Mouse (Mus musculus): ENCODE results near the gene Gm973.

- no peak for TF ChIP-seq CTCF (IDR thresholded peaks at IDR 0.05; ENCODE audit: control insufficient read depth, insufficient read depth, insufficient replicate concordance, low read depth, low read length)
- no peak for TF ChIP-seq POLR2A (IDR thresholded peaks at IDR 0.05; ENCODE audit: control insufficient read depth, low read depth, low read length)
Observed at GRCm38 (mm10) chr1:59548486-59548885, 32.4 kb downstream of the Gm973 start.
